Mouse (Mus musculus) C2C12 (cell line): ENCODE measurements around the gene 4930444G20Rik.
"Not testable (repeated sequence)": the region's sequence is repeated elsewhere in the genome, so short reads cannot be mapped to it uniquely, and the experiment has no call there.

Experiments used
- CEBPB ChIP-seq: IDR thresholded peaks from one replicate; pipeline ENCODE4 v1.6.1; 2011; ENCODE audit warnings: low read depth, mild to moderate bottlenecking, control low read depth, moderate library complexity
- CTCF ChIP-seq: IDR thresholded peaks from one replicate; pipeline ENCODE4 v1.5.1; 2011; ENCODE audit not compliant: control insufficient read depth, insufficient read depth, insufficient read length
- MAX ChIP-seq: IDR thresholded peaks from one replicate; pipeline ENCODE4 v1.6.1; 2011; ENCODE audit warnings: mild to moderate bottlenecking, control low read depth
- MYOD1 ChIP-seq: IDR thresholded peaks from one replicate; pipeline ENCODE4 v1.6.1; 2011; ENCODE audit warnings: low read depth; ENCODE audit not compliant: control insufficient read depth, insufficient read length
- MYOG ChIP-seq: IDR thresholded peaks from one replicate; pipeline ENCODE4 v1.6.1; 2011; ENCODE audit not compliant: control insufficient read depth, insufficient read length; ENCODE audit errors: extremely low read depth
- USF1 ChIP-seq: IDR thresholded peaks from one replicate; pipeline ENCODE4 v1.6.1; 2011; ENCODE audit warnings: low read depth, mild to moderate bottlenecking, control low read depth, moderate library complexity

- TF ChIP-seq USF1, MAX, CEBPB, MYOG, MYOD1: not testable (repeated sequence)
- peak; percentile 27 for TF ChIP-seq CTCF
These were observed 31.6 kb downstream of the 4930444G20Rik start for GRCm38 (mm10) chr10:22036256-22036655.
